Mouse (Mus musculus): ENCODE results near the gene Syn3. TPM values are rescaled to one million over a fixed set of nuclear protein-coding genes. Genes with fewer than 3 reads are reported as not detected.

Gene Syn3
- polyA plus RNA-seq, 1 experiment = 0.84 TPM

DNA sequence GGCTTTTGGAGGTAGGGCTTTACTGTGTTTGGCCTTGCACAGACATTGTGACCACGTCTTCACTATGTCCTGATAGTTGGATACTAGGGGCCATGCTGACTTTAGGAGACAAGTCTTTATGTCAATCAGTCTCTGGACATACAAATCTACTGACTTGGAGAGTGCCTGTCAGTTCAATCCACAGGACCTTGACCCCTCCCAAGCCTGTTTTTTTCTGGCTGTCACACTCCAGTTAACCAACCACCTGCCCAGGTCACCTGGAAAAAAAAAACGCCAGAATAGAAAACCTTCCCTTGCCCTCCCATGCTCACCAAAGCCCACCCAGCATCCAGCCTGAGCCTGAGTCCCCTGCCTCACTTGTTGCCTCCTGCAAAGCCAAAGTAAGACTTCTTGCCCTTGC lies 70.7 kb downstream of the Syn3 start:
- DNase-seq = no peak
- Histone ChIP-seq H3K36me3 (ENCODE audit: control insufficient read depth, insufficient read depth, low read length) (no peaks in the 10 kb centered on the region), H3K4me3 (ENCODE audit: control insufficient read depth, insufficient read depth, low read length) (no peak overlapping the region), H3K4me1 (replicated peaks; ENCODE audit: control insufficient read depth, insufficient read depth, low read length) (no peaks in the 10 kb centered on the region), H3K27ac (ENCODE audit: control insufficient read depth, insufficient read depth, low read length) (no peak overlapping the region), H3K27me3 (ENCODE audit: control insufficient read depth, insufficient read depth, low read length) (no peaks in the 10 kb centered on the region)
- TF ChIP-seq CTCF (IDR thresholded peaks at IDR 0.05; ENCODE audit: borderline replicate concordance, control insufficient read depth, extremely low read depth, insufficient read depth, low read length, poor library complexity) (no peak), POLR2A (IDR thresholded peaks at IDR 0.05; ENCODE audit: control insufficient read depth, extremely low read depth, insufficient read depth, low read length, poor library complexity) (no peak)
- WGBS = 94% methylated on average over 2 of the region's 2 CpGs

DNA sequence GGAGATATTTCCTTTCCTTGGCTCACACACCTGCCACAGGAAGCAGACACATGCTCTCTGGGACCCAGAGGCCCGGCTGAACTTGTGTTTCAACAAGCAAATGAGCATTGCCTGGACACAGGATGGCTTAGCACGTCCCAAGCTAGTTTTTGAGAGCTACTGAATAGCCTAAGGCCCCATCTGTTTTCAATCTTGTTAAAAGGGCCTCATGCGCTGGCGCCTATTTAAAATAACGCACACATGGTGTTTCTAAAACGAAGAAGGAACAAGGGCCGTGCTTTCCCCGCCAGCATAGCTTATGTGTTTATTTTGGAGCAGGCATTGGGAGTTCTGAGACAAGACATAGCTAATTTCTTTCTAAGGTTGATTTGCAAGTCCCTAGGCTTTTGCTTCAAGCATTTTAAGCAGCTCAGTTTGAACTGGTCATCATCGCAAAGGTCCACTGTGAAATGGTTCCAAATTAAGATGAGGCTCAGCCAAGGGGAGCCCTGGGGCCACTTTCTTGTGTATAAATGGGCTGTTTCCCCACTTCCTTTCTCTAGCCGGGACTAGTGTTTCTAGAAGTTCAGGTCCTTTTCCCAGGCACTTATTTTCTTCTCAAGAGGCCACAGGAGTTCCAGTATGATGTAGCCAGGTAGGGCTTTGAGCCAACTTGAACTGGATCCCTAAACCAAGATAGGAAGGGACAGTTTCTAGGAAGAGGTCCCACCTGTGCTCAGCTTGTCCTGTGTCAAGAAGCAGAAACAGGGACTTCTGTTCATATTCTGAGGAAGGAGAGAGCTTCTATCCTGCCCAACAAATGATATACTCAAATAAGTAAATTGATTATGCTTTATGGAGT lies 72.8 kb downstream of the Syn3 start:
- DNase-seq = no peak
- Histone ChIP-seq H3K27ac (ENCODE audit: control insufficient read depth, insufficient read depth, low read length) (no peak overlapping the region), H3K4me1 (replicated peaks; ENCODE audit: control insufficient read depth, insufficient read depth, low read length) (no peaks in the 10 kb centered on the region), H3K4me3 (ENCODE audit: control insufficient read depth, insufficient read depth, low read length) (no peak overlapping the region), H3K27me3 (ENCODE audit: control insufficient read depth, insufficient read depth, low read length) (no peaks in the 10 kb centered on the region), H3K36me3 (ENCODE audit: control insufficient read depth, insufficient read depth, low read length) (no peaks in the 10 kb centered on the region)
- TF ChIP-seq POLR2A (IDR thresholded peaks at IDR 0.05; ENCODE audit: control insufficient read depth, extremely low read depth, insufficient read depth, low read length, poor library complexity) (no peak), CTCF (IDR thresholded peaks at IDR 0.05; ENCODE audit: borderline replicate concordance, control insufficient read depth, extremely low read depth, insufficient read depth, low read length, poor library complexity) (no peak)
- WGBS = 80% methylated on average over 10 of the region's 10 CpGs

- Histone ChIP-seq H3K4me1 (replicated peaks; ENCODE audit: control insufficient read depth, insufficient read depth, low read length) (no peaks in the 10 kb centered on the region), H3K4me3 (ENCODE audit: control insufficient read depth, insufficient read depth, low read length) (no peak overlapping the region), H3K27ac (ENCODE audit: control insufficient read depth, insufficient read depth, low read length) (no peak overlapping the region), H3K27me3 (ENCODE audit: control insufficient read depth, insufficient read depth, low read length) (no peaks in the 10 kb centered on the region), H3K36me3 (ENCODE audit: control insufficient read depth, insufficient read depth, low read length) (no peaks in the 10 kb centered on the region)
- no peak for TF ChIP-seq CTCF (IDR thresholded peaks at IDR 0.05; ENCODE audit: borderline replicate concordance, control insufficient read depth, extremely low read depth, insufficient read depth, low read length, poor library complexity)
- TF ChIP-seq POLR2A (IDR thresholded peaks at IDR 0.05; ENCODE audit: control insufficient read depth, extremely low read depth, insufficient read depth, low read length, poor library complexity) = no peak
- 67% methylated on average over 3 of the region's 3 CpGs for WGBS
- no peak for DNase-seq
Observed at GRCm38 (mm10) chr10:86421731-86422370, 76.8 kb downstream of the Syn3 start.

DNA sequence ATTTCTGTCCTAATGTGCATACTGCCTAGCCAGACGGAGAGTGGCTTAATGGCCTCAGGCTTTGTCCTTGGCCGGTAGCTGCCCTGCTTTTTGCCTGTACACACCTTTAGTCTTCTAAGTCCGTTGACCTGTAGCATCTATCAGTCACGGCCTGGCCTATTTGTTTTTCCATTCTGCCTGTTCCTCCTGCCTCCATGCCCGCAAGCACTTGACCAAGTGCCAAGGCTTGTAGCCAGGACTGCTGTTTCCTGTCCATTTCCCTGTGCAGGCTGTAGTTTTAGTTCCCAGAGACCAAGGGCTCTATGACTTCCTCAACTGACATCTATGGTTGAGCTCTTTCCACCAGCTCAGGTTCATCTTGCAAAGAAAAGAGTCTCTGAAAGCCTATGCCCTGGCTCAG lies 79.8 kb downstream of the Syn3 start:
- Histone ChIP-seq H3K4me1 (replicated peaks; ENCODE audit: control insufficient read depth, insufficient read depth, low read length) (no peaks in the 10 kb centered on the region), H3K4me3 (ENCODE audit: control insufficient read depth, insufficient read depth, low read length) (no peak overlapping the region), H3K27me3 (ENCODE audit: control insufficient read depth, insufficient read depth, low read length) (no peaks in the 10 kb centered on the region), H3K36me3 (ENCODE audit: control insufficient read depth, insufficient read depth, low read length) (no peaks in the 10 kb centered on the region), H3K27ac (ENCODE audit: control insufficient read depth, insufficient read depth, low read length) (no peak overlapping the region)
- no peak for TF ChIP-seq POLR2A (IDR thresholded peaks at IDR 0.05; ENCODE audit: control insufficient read depth, extremely low read depth, insufficient read depth, low read length, poor library complexity)
- TF ChIP-seq CTCF (IDR thresholded peaks at IDR 0.05; ENCODE audit: borderline replicate concordance, control insufficient read depth, extremely low read depth, insufficient read depth, low read length, poor library complexity) = no peak
- DNase-seq = no peak
- WGBS = 89% methylated on average over 5 of the region's 5 CpGs

- no peak for DNase-seq
- Histone ChIP-seq H3K36me3 (ENCODE audit: control insufficient read depth, insufficient read depth, low read length) (no peaks in the 10 kb centered on the region), H3K27ac (ENCODE audit: control insufficient read depth, insufficient read depth, low read length) (no peak overlapping the region), H3K4me1 (replicated peaks; ENCODE audit: control insufficient read depth, insufficient read depth, low read length) (no peaks in the 10 kb centered on the region), H3K4me3 (ENCODE audit: control insufficient read depth, insufficient read depth, low read length) (no peak overlapping the region), H3K27me3 (ENCODE audit: control insufficient read depth, insufficient read depth, low read length) (no peaks in the 10 kb centered on the region)
- 90% methylated on average over 2 of the region's 2 CpGs for WGBS
- TF ChIP-seq POLR2A (IDR thresholded peaks at IDR 0.05; ENCODE audit: control insufficient read depth, extremely low read depth, insufficient read depth, low read length, poor library complexity) = no peak
- TF ChIP-seq CTCF (IDR thresholded peaks at IDR 0.05; ENCODE audit: borderline replicate concordance, control insufficient read depth, extremely low read depth, insufficient read depth, low read length, poor library complexity) = no peak
Observed at GRCm38 (mm10) chr10:86418345-86418744, 80.4 kb downstream of the Syn3 start.

DNA sequence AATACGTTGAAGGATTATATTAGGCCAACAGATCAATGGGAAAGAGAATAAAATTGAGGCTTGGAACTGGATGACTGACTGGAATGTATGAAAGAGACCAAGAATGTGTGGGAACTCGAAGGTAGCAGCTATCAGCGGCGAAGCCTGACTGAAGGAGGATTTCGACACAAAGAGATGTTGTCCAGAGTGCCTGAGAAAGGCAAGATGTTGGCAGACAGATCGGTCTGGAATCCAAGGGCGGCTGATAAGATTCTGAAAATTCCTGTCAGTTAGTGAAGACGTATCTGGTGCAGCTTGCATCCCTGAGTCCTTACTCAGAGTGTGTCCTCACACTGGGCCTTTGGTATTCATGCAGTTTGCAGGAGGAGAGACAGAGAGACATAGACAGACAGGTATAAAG lies 81.9 kb downstream of the Syn3 start:
- WGBS = 90% methylated on average over 8 of the region's 8 CpGs
- DNase-seq = no peak
- no peaks in the 10 kb centered on the region for H3K4me1 ChIP-seq (replicated peaks; ENCODE audit: control insufficient read depth, insufficient read depth, low read length)

More for the DNA sequence above, 81.9 kb downstream of the Syn3 start:
- Histone ChIP-seq H3K4me3 (ENCODE audit: control insufficient read depth, insufficient read depth, low read length) (no peak overlapping the region), H3K27me3 (ENCODE audit: control insufficient read depth, insufficient read depth, low read length) (no peaks in the 10 kb centered on the region), H3K27ac (ENCODE audit: control insufficient read depth, insufficient read depth, low read length) (no peak overlapping the region), H3K36me3 (ENCODE audit: control insufficient read depth, insufficient read depth, low read length) (no peaks in the 10 kb centered on the region)
- no peak for TF ChIP-seq POLR2A (IDR thresholded peaks at IDR 0.05; ENCODE audit: control insufficient read depth, extremely low read depth, insufficient read depth, low read length, poor library complexity)
- no peak for TF ChIP-seq CTCF (IDR thresholded peaks at IDR 0.05; ENCODE audit: borderline replicate concordance, control insufficient read depth, extremely low read depth, insufficient read depth, low read length, poor library complexity)

All from thymus, adult 2 months (tissue).